Mouse (Mus musculus) kidney, adult 2 months (tissue): ENCODE data around the gene Epb41l4b.

Experiments
- CTCF ChIP-seq: fragments of 200-500 bp; conservative IDR thresholded peaks from 2 replicates; pipeline ENCODE4 v1.5.1; 2011; ENCODE audit warnings: low read depth, mild to moderate bottlenecking, control low read depth, low read length, moderate library complexity, mixed read lengths; ENCODE audit not compliant: insufficient read depth, insufficient read length
- POLR2A ChIP-seq: fragments of 200-500 bp; IDR thresholded peaks from one replicate; pipeline ENCODE4 v1.6.1; 2011; ENCODE audit warnings: low read depth, low read length, control low read depth

- TF ChIP-seq POLR2A (no peak), CTCF (no peak)
Measured at GRCm38 (mm10) chr4:57068397-57068796, 74.8 kb downstream of the Epb41l4b start.
